Mouse (Mus musculus) common myeloid progenitor, adult 5-6 weeks (primary cell): Measurements from ENCODE around the gene Tm4sf20. TPM values are rescaled to one million over a fixed set of nuclear protein-coding genes. Genes with fewer than 3 reads are reported as not detected.

ENCODE experiments used
- ATAC-seq: replicated peaks from 2 replicates; pipeline ENCODE4 v1.8.0; 2016; ENCODE audit warnings: low read depth, mild to moderate bottlenecking, moderate TSS enrichment, inconsistent platforms; ENCODE audit not compliant: poor library complexity, severe bottlenecking
- total RNA-seq: library from RNA; stranded (forward); fragments of 200-1000, 187-1606 nt; gene quantifications from 2 replicates; pipeline ENCODE4 v1.2.3, GENCODE M21; 2017

Tm4sf20 gene
- not detected in 2 replicates for total RNA-seq

- ATAC-seq: no peak
Observed at GRCm38 (mm10) chr1:82768269-82768668, at the start of gene Tm4sf20. Gene Tm4sf20 (minus strand): TSS chr1:82768461.

- ATAC-seq: peak; percentile 85
Observed at GRCm38 (mm10) chr1:82815941-82816716, 47.9 kb upstream of the Tm4sf20 start.

- ATAC-seq: no peak
Observed at GRCm38 (mm10) chr1:82811766-82812165, 43.5 kb upstream of the Tm4sf20 start.

- ATAC-seq: no peak
Observed at GRCm38 (mm10) chr1:82808564-82808963, 40.3 kb upstream of the Tm4sf20 start.

GRCm38 (mm10) chr1:82807206-82807605, 38.9 kb upstream of the Tm4sf20 start:
- ATAC-seq: no peak

- ATAC-seq: no peak
Observed at GRCm38 (mm10) chr1:82806391-82806790, 38.1 kb upstream of the Tm4sf20 start.

- ATAC-seq: no peak
Observed at GRCm38 (mm10) chr1:82804059-82804458, 35.8 kb upstream of the Tm4sf20 start.

- ATAC-seq: no peak
Observed at GRCm38 (mm10) chr1:82803608-82804007, 35.3 kb upstream of the Tm4sf20 start.

- no peak for ATAC-seq
Observed at GRCm38 (mm10) chr1:82801105-82801783, 33.0 kb upstream of the Tm4sf20 start.

- ATAC-seq: peak; percentile 69
Observed at GRCm38 (mm10) chr1:82798922-82799321, 30.7 kb upstream of the Tm4sf20 start.

- peak; percentile 40 for ATAC-seq
Observed at GRCm38 (mm10) chr1:82798304-82798703, 30.0 kb upstream of the Tm4sf20 start.

- ATAC-seq: no peak
Observed at GRCm38 (mm10) chr1:82797088-82797487, 28.8 kb upstream of the Tm4sf20 start.

- peak; percentile 40 for ATAC-seq
Observed at GRCm38 (mm10) chr1:82795702-82796443, 27.6 kb upstream of the Tm4sf20 start.

GRCm38 (mm10) chr1:82795211-82795610, 26.9 kb upstream of the Tm4sf20 start:
- ATAC-seq: no peak

- no peak for ATAC-seq
Observed at GRCm38 (mm10) chr1:82793986-82794385, 25.7 kb upstream of the Tm4sf20 start.

- no peak for ATAC-seq
Observed at GRCm38 (mm10) chr1:82793110-82793509, 24.8 kb upstream of the Tm4sf20 start.

GRCm38 (mm10) chr1:82792238-82792637, 24.0 kb upstream of the Tm4sf20 start:
- no peak for ATAC-seq

GRCm38 (mm10) chr1:82791105-82791504, 22.8 kb upstream of the Tm4sf20 start:
- no peak for ATAC-seq

- ATAC-seq: no peak
Observed at GRCm38 (mm10) chr1:82788070-82788469, 19.8 kb upstream of the Tm4sf20 start.

GRCm38 (mm10) chr1:82787414-82787813, 19.2 kb upstream of the Tm4sf20 start:
- ATAC-seq: peak; percentile 95

- ATAC-seq: no peak
Observed at GRCm38 (mm10) chr1:82785546-82785945, 17.3 kb upstream of the Tm4sf20 start.
